Mouse (Mus musculus): Measurements from ENCODE around the gene Foxr1.

- TF ChIP-seq POLR2A (IDR thresholded peaks at IDR 0.05; ENCODE audit: borderline replicate concordance, extremely low read depth, insufficient read depth, insufficient read length, poor library complexity, severe bottlenecking) = no peak
- peak; percentile 6; the same call in 1 of the 2 replicates for TF ChIP-seq CTCF (IDR thresholded peaks at IDR 0.05; ENCODE audit: borderline replicate concordance, extremely low read depth, insufficient read depth, insufficient read length)
Measured at GRCm38 (mm10) chr9:44478959-44479605, 38.1 kb upstream of the Foxr1 start.
